Mouse (Mus musculus): Measurements from ENCODE around the gene Ankrd6.

Gene Ankrd6

GRCm38 (mm10) chr4:32905913-32906312 is 44.7 kb downstream of the Ankrd6 start:
- ATAC-seq (ENCODE audit: low TSS enrichment), result no peak

- no peak for ATAC-seq (ENCODE audit: low TSS enrichment)
Observed at GRCm38 (mm10) chr4:32905381-32905780, 45.3 kb downstream of the Ankrd6 start.

- ATAC-seq (ENCODE audit: low TSS enrichment), result peak; percentile 79
Observed at GRCm38 (mm10) chr4:32903826-32904225, 46.8 kb downstream of the Ankrd6 start.

GRCm38 (mm10) chr4:32899051-32899450 is 51.6 kb downstream of the Ankrd6 start:
- ATAC-seq (ENCODE audit: low TSS enrichment), result no peak

- ATAC-seq (ENCODE audit: low TSS enrichment), result no peak
Observed at GRCm38 (mm10) chr4:32891341-32891740, 59.3 kb downstream of the Ankrd6 start.

GRCm38 (mm10) chr4:32890735-32891098 is 59.9 kb downstream of the Ankrd6 start:
- ATAC-seq (ENCODE audit: low TSS enrichment), result no peak

- peak; percentile 71 for ATAC-seq (ENCODE audit: low TSS enrichment)
Observed at GRCm38 (mm10) chr4:32889996-32890734, 60.5 kb downstream of the Ankrd6 start.

- ATAC-seq (ENCODE audit: low TSS enrichment), result peak; percentile 87
Observed at GRCm38 (mm10) chr4:32889246-32889645, 61.4 kb downstream of the Ankrd6 start.

GRCm38 (mm10) chr4:32886479-32886878 is 64.2 kb downstream of the Ankrd6 start:
- no peak for ATAC-seq (ENCODE audit: low TSS enrichment)

GRCm38 (mm10) chr4:32884599-32884998 is 66.0 kb downstream of the Ankrd6 start:
- no peak for ATAC-seq (ENCODE audit: low TSS enrichment)

- no peak for ATAC-seq (ENCODE audit: low TSS enrichment)
Observed at GRCm38 (mm10) chr4:32881001-32881400, 69.6 kb downstream of the Ankrd6 start.

- ATAC-seq (ENCODE audit: low TSS enrichment), result no peak
Observed at GRCm38 (mm10) chr4:32874669-32875068, 76.0 kb downstream of the Ankrd6 start.

GRCm38 (mm10) chr4:32872189-32872749 is 78.4 kb downstream of the Ankrd6 start:
- ATAC-seq (ENCODE audit: low TSS enrichment), result peak; percentile 86

GRCm38 (mm10) chr4:32869370-32869769 is 81.3 kb downstream of the Ankrd6 start:
- no peak for ATAC-seq (ENCODE audit: low TSS enrichment)

- no peak for ATAC-seq (ENCODE audit: low TSS enrichment)
Observed at GRCm38 (mm10) chr4:32868858-32869257, 81.8 kb downstream of the Ankrd6 start.

GRCm38 (mm10) chr4:32868437-32868836 is 82.2 kb downstream of the Ankrd6 start:
- ATAC-seq (ENCODE audit: low TSS enrichment), result peak; percentile 28; the same call in 1 of the 2 replicates

- no peak for ATAC-seq (ENCODE audit: low TSS enrichment)
Observed at GRCm38 (mm10) chr4:32867460-32867859, 83.2 kb downstream of the Ankrd6 start.

- ATAC-seq (ENCODE audit: low TSS enrichment), result no peak
Observed at GRCm38 (mm10) chr4:32864867-32865242, 85.8 kb downstream of the Ankrd6 start.

- ATAC-seq (ENCODE audit: low TSS enrichment), result peak; percentile 48
Observed at GRCm38 (mm10) chr4:32864131-32864866, 86.3 kb downstream of the Ankrd6 start.

GRCm38 (mm10) chr4:32863447-32864130 is 87.1 kb downstream of the Ankrd6 start:
- no peak; the same call in 1 of the 2 replicates for ATAC-seq (ENCODE audit: low TSS enrichment)

GRCm38 (mm10) chr4:32862751-32863446 is 87.7 kb downstream of the Ankrd6 start:
- ATAC-seq (ENCODE audit: low TSS enrichment), result no peak

Data from frontal cortex, adult (tissue).